Mouse (Mus musculus) Patski (cell line): ENCODE data around the gene Gm21885. TPM values are rescaled to one million over a fixed set of nuclear protein-coding genes. Genes with fewer than 3 reads are reported as not detected.

ENCODE experiments used
- ATAC-seq: fragments of 100-300 bp; one replicate; pipeline ENCODE4 v1.8.0; 2021
- CTCF ChIA-PET: fragments of 350-600 bp; sonication (Branson Sonifier 250); formaldehyde crosslinking; loops from one replicate; lab custom pipeline; 2022; ENCODE audit warnings: inconsistent platforms; lab: Charles Lee
- POLR2A ChIA-PET: fragments of 350-600 bp; sonication (Branson Sonifier 250); formaldehyde crosslinking; loops from one replicate; lab custom pipeline; 2022; ENCODE audit warnings: antibody characterized with exemption, inconsistent platforms; lab: Charles Lee
- DNase-seq: peaks from one replicate; pipeline ENCODE4 v3.0.0-alpha.2; 2011; ENCODE audit warnings: low read depth, low spot score
- H3K27me3 ChIP-seq: fragments of 371-371 bp; one replicate; pipeline ENCODE4 v1.5.1; 2021
- CTCF ChIP-seq: fragments of 100-300 bp; IDR thresholded peaks from one replicate; pipeline ENCODE4 v1.5.1; 2021
- in situ Hi-C: fragments of 300-500 bp; cut with MboI; formaldehyde crosslinking; loops from 3 replicates; pipeline ENCODE4 v1.11.1; 2018; ENCODE audit warnings: low pct_unique_long_range_greater_than_20kb, mixed read lengths
- polyA plus RNA-seq: library from polyadenylated mRNA; unstranded; gene quantifications from one replicate; pipeline ENCODE4 v1.2.3, GENCODE M21; 2021

Gene Gm21885
- polyA plus RNA-seq, 1 experiment from 2014 or later, result not detected

DNA sequence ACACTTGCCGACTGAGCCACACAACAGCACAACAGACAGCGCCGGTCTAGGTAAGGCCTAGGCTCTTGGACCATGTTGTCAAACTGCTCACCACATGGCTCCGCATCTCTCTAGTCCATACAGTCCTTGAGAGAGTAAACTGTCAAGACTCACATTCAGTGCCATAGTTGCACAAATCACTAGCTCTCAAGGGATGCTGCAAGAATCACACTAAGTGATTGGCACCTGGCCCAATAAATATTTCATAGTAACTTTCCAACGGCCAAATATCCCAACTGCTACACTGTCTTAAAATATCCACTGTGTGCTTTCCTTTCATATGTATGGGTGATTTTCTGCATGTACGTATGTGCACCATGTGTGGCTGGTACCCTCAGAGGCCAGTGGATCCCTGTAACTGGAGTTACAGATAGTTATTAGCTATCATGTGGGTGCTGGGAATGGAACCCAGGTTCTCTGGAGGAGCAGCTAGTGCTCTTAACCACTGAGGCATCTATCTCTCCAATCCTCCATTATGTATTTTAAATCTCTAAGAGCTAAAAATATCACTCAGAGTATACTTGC lies 1.9 kb downstream of the Gm21885 start:
- in situ Hi-C loops, result no loop called here
- POLR2A ChIA-PET, result no interaction called here
- no peak for DNase-seq
- CTCF ChIA-PET, result interaction anchor here (1.3 kb wide), 1 partner anchor 36 kb away, joined by 4 read pairs; no protein-coding TSS in a partner anchor
- no peak for ATAC-seq
- TF ChIP-seq CTCF, result no peak
- no peaks in the 10 kb centered on the region for H3K27me3 ChIP-seq

DNA sequence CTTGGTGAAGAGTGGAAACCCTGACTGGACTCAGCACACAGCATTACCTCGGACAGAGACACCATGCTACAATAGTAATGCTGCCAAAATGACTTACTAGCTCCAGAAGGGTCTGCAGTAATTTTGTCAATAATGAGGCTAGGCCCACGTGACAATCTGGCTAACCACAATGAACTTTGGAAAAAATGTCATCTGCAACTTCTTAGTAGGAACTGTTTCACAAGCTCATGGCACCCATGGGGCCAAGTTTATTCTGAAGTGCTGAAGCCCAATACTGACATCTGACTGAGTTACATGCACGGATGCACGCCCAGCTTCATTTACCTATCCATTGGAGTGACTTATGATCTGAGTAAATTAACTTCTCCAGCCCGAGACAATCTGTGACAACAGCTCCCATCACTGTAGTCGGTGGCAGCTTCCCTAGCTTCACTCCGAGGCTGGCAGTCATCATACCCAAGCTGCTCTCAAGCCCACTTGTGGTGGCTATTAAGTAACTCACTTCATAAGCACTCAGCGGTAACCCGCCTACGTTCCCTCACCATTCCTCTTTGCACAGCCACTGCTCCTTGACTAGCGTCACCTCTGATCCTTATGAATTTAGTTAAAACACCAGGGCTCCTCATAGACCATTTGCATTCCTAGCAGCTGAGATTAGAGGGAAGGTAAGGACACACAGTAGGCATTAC lies 4.4 kb downstream of the Gm21885 start:
- DNase-seq (no peak), ATAC-seq (no peak)
- no peaks in the 10 kb centered on the region for H3K27me3 ChIP-seq
- no peak for TF ChIP-seq CTCF
- ChIA-PET CTCF (interaction anchor here (1.0 to 1.6 kb wide), 2 partner anchors 9 to 153 kb away, joined by 3 to 4 read pairs; no protein-coding TSS in a partner anchor), POLR2A (interaction anchor here (0.8 kb wide), 1 partner anchor 36 kb away, joined by 3 read pairs; the partner anchor contains the start of gene Luc7l3)
- in situ Hi-C loops, result no loop called here

GRCm38 (mm10) chr11:94287105-94287504 lies 5.4 kb downstream of the Gm21885 start:
- ATAC-seq (no peak), DNase-seq (no peak)
- TF ChIP-seq CTCF, result no peak
- in situ Hi-C loops, result no loop called here
- no peaks in the 10 kb centered on the region for H3K27me3 ChIP-seq
- ChIA-PET POLR2A (no interaction called here), CTCF (interaction anchor here (1.0 to 1.6 kb wide), 2 partner anchors 10 to 154 kb away, joined by 3 to 4 read pairs; no protein-coding TSS in a partner anchor)

DNA sequence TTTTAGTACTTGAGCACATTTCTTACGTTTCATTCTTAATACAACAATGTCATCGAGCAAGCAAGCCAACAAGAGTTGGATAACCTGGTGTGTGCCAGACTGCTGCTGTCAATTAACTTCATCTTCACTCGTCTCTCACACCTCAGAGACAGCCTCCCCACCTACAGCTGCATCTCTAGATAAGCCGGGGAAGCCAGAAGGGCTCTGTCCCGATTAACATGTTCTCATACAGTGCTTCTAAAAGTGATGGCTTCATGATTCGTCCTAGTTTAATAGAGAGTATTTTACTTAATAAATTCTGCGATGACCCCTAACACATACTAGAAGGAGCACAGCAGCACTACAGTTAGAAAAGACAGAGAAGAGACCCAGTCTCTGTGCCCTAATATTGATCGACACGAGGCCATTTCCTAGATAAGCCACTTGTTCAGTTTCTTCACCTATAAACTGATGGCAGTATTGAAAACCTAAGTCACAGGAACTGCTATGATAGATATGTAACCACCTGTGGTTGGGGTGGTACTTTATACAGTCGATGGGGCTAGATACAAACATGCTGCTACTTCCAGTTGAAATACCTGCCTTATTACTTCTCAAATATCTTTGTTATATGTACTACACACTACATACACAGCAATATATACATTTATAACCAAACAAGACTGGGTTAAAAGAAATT lies 8.5 kb downstream of the Gm21885 start:
- ChIA-PET POLR2A (no interaction called here), CTCF (no interaction called here)
- no peak for DNase-seq

GRCm38 (mm10) chr11:94294996-94295845 lies 13.5 kb downstream of the Gm21885 start:
- in situ Hi-C loops, result no loop called here
- H3K27me3 ChIP-seq, result no peaks in the 10 kb centered on the region
- ChIA-PET POLR2A (no interaction called here), CTCF (interaction anchor here (0.7 to 1.1 kb wide), 2 partner anchors 59 to 1115 kb away, joined by 3 to 5 read pairs; no protein-coding TSS in a partner anchor)
- DNase-seq, result no peak
- TF ChIP-seq CTCF, result no peak
- ATAC-seq, result no peak

More for the DNA sequence above, 8.5 kb downstream of the Gm21885 start:
- no peaks in the 10 kb centered on the region for H3K27me3 ChIP-seq
- TF ChIP-seq CTCF, result no peak
- no peak for ATAC-seq
- in situ Hi-C loops, result no loop called here

DNA sequence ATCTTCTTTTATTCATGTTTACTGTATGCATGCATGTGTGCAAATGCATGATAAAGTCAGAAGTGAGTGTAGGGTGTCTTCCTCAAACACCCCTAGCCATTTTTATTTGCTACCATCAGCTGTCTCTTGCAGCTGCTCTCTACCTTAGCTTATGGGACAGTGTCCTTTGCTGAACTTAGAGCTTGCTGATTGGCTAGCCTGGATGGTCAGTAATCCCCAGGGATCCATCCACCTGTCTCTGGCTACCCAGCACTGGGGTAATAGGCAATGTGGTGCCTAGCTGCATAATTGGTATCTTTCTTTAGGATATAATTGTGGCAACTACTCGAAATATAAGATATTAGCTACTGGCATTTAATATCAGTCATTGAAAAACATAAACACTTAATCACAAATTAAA lies 31.1 kb downstream of the Gm21885 start:
- POLR2A ChIA-PET, result interaction anchor here (0.6 kb wide), 1 partner anchor 15 kb away, joined by 3 read pairs; the partner anchor contains the start of gene Ankrd40
- TF ChIP-seq CTCF, result no peak
- DNase-seq (no peak), ATAC-seq (no peak)
- in situ Hi-C loops, result no loop called here
- CTCF ChIA-PET, result interaction anchor here (0.9 to 1.3 kb wide), 3 partner anchors 13 to 20 kb away, joined by 3 to 4 read pairs (median 3); no protein-coding TSS in a partner anchor
- H3K27me3 ChIP-seq, result no peaks in the 10 kb centered on the region

- no peak for ATAC-seq
- in situ Hi-C loops, result no loop called here
- ChIA-PET CTCF (interaction anchor here (1.3 kb wide), 1 partner anchor 15 kb away, joined by 4 read pairs; no protein-coding TSS in a partner anchor), POLR2A (interaction anchor here (0.6 kb wide), 1 partner anchor 1937 kb away, joined by 4 read pairs; no protein-coding TSS in a partner anchor)
- no peak for TF ChIP-seq CTCF
- no peaks in the 10 kb centered on the region for H3K27me3 ChIP-seq
- DNase-seq, result no peak
Observed at GRCm38 (mm10) chr11:94314098-94314652, 32.5 kb downstream of the Gm21885 start.

DNA sequence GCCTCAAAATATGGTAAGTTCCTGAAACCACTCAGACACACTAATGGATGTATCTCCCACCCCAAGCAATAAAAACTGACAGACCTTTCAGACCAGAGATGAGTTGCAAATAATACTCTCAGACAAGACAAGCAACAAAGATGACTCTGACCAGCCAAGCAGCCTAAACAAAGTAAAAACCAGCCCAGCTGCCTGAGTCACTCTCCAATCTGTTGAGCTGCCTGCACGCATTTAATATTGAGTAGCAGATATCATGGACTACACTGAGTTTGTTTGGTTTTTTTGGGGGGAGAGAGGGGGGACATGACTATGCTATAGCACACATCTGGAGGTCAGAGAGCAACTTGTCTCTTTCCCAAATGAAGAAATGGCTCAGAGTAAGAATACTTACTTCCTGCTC lies 33.6 kb downstream of the Gm21885 start:
- no peak for DNase-seq
- POLR2A ChIA-PET, result no interaction called here

GRCm38 (mm10) chr11:94316528-94316927 lies 34.9 kb downstream of the Gm21885 start:
- CTCF ChIA-PET, result interaction anchor here (1.0 to 2.4 kb wide), 3 partner anchors 8 to 170 kb away, joined by 3 to 5 read pairs (median 3); partner anchors contain the start of gene Spata20
- H3K27me3 ChIP-seq, result no peaks in the 10 kb centered on the region
- no peak for DNase-seq
- TF ChIP-seq CTCF, result no peak
- in situ Hi-C loops, result no loop called here
- POLR2A ChIA-PET, result no interaction called here
- ATAC-seq, result no peak

More for the DNA sequence above, 33.6 kb downstream of the Gm21885 start:
- in situ Hi-C loops, result no loop called here
- no peak for ATAC-seq
- CTCF ChIA-PET, result no interaction called here
- no peak for TF ChIP-seq CTCF
- no peaks in the 10 kb centered on the region for H3K27me3 ChIP-seq
